Mouse (Mus musculus) intestine, embryonic 14.5 days (tissue): ENCODE data around the gene Tbc1d1. TPM values are rescaled to one million over a fixed set of nuclear protein-coding genes. Genes with fewer than 3 reads are reported as not detected.

Experiments
- ATAC-seq: fragments of 200-750 bp; cut with Nextera tagmentation; replicated peaks from 2 replicates; pipeline ENCODE4 v1.8.0; 2017; ENCODE audit warnings: low read depth, moderate number of reproducible peaks, moderate TSS enrichment, moderate library complexity; ENCODE audit not compliant: low FRiP score, low TSS enrichment
- DNase-seq: peaks from one replicate; pipeline ENCODE4 v3.0.0-alpha.2; 2018; ENCODE audit warnings: low spot score
- H3K27ac ChIP-seq: fragments of 300-500 bp; sonication (generic); 2 replicates; pipeline ENCODE4 v1.5.1; 2014; ENCODE audit warnings: low read depth, mild to moderate bottlenecking, control low read depth
- H3K27me3 ChIP-seq: fragments of 300-500 bp; sonication (generic); replicated peaks from 2 replicates; pipeline ENCODE4 v1.6.1; 2014; ENCODE audit warnings: low read length, control low read depth; ENCODE audit not compliant: control insufficient read depth, insufficient read depth
- H3K36me3 ChIP-seq: fragments of 300-500 bp; sonication (generic); 2 replicates; pipeline ENCODE4 v1.6.1; 2014; ENCODE audit warnings: low read length, control low read depth; ENCODE audit not compliant: control insufficient read depth, insufficient read depth
- H3K4me1 ChIP-seq: fragments of 300-500 bp; sonication (generic); replicated peaks from 2 replicates; pipeline ENCODE4 v1.6.1; 2014; ENCODE audit warnings: low read length, control low read depth, mixed read lengths; ENCODE audit not compliant: control insufficient read depth, insufficient read depth
- H3K4me2 ChIP-seq: fragments of 300-500 bp; sonication (generic); 2 replicates; pipeline ENCODE4 v1.6.1; 2014; ENCODE audit warnings: low read length
- H3K4me3 ChIP-seq: fragments of 300-500 bp; sonication (generic); 2 replicates; pipeline ENCODE4 v1.5.1; 2014; ENCODE audit warnings: low read depth, low read length, control low read depth, mixed read lengths
- H3K9ac ChIP-seq: fragments of 300-500 bp; sonication (generic); 2 replicates; pipeline ENCODE4 v1.6.1; 2014; ENCODE audit warnings: mild to moderate bottlenecking, low read length
- H3K9me3 ChIP-seq: fragments of 300-500 bp; sonication (generic); 2 replicates; pipeline ENCODE4 v1.6.1; 2016; ENCODE audit warnings: low read length, control low read depth; ENCODE audit not compliant: control insufficient read depth
- WGBS: fragments of 180-500 bp; shearing (Covaris S2); extraction: QIAGEN DNeasy Blood & Tissue Kit; methylation state at CpG from one replicate; pipeline ENCODE4 v1.1.7; 2014; 5-methylcytosine and 5-hydroxymethylcytosine counted together
- polyA plus RNA-seq: library from polyadenylated mRNA; unstranded; fragments of >200 nt; fragmentation: Nextera tagmentation; extraction: Ambion mirVana; gene quantifications from 2 replicates; pipeline ENCODE4 v1.2.1, GENCODE M21; 2014

Tbc1d1 gene
- polyA plus RNA-seq, 1 experiment from 2014 or later, result 41.3 TPM

DNA sequence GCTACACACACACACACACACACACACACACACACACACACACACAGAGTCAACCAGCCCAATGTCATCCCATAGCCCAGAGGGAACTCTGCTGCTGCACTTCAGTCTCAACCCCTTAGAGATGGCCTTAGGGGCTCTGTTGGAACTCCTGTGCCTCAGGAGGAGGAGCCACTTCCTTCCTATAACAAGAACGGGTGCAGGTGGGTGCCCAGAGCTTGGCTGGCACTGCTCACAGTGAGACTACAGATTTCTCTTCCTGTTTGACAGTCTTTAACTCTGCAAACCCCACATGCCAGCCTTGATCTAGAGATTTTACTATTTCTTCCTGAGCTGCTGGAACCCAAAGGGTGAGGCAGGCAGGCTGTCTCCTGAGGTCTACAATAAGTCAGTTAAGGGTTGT, 1.8 kb downstream of the Tbc1d1 start:
- H3K9ac ChIP-seq, result no peak overlapping the region
- H3K9me3 ChIP-seq, result no peaks in the 10 kb centered on the region
- WGBS, result 65% methylated on average over 1 of the region's 1 CpGs
- no peaks in the 10 kb centered on the region for H3K36me3 ChIP-seq
- no peak for ATAC-seq
- peaks cover 22% of the 10 kb centered on the region for H3K4me1 ChIP-seq
- no peak overlapping the region for H3K4me3 ChIP-seq
- H3K27me3 ChIP-seq, result 0 out of 2 replicates have a peak, but pooled peaks cover 3% of the 10 kb centered on the region
- H3K27ac ChIP-seq, result no peak overlapping the region
- DNase-seq, result no peak
- 0 out of 2 replicates have a peak overlapping the region, but pooled peaks have one; percentile 2 for H3K4me2 ChIP-seq

DNA sequence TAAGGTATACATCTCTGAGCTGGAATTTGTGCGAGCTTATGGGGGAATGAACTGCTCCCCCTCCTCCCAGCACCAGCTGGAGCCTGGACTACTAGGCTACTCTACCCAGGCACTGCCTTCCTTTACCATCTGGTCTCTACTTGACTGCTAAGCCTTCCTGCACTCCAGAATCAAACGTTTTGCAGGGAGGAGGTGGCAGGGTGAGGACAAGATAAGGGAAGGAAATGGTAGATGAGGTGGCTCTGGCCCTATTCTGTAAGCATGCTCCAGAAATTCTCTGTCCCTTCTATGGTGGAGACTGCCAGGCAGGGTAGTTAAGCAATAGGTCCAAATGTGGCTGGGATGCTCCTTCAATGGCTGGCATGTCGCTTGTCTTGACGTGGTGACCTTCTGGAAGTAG, 2.4 kb downstream of the Tbc1d1 start:
- no peak for ATAC-seq
- WGBS, result 41% methylated on average over 4 of the region's 4 CpGs
- no peaks in the 10 kb centered on the region for H3K9me3 ChIP-seq
- no peak overlapping the region for H3K27ac ChIP-seq
- no peaks in the 10 kb centered on the region for H3K36me3 ChIP-seq
- 0 out of 2 replicates have a peak overlapping the region, but pooled peaks have one; percentile 86 for H3K4me3 ChIP-seq
- DNase-seq, result no peak
- H3K9ac ChIP-seq, result no peak overlapping the region
- H3K4me2 ChIP-seq, result peak overlapping the region; percentile 99; the same call in 1 of the 2 replicates
- 0 out of 2 replicates have a peak, but pooled peaks cover 3% of the 10 kb centered on the region for H3K27me3 ChIP-seq
- peaks cover 22% of the 10 kb centered on the region for H3K4me1 ChIP-seq

DNA sequence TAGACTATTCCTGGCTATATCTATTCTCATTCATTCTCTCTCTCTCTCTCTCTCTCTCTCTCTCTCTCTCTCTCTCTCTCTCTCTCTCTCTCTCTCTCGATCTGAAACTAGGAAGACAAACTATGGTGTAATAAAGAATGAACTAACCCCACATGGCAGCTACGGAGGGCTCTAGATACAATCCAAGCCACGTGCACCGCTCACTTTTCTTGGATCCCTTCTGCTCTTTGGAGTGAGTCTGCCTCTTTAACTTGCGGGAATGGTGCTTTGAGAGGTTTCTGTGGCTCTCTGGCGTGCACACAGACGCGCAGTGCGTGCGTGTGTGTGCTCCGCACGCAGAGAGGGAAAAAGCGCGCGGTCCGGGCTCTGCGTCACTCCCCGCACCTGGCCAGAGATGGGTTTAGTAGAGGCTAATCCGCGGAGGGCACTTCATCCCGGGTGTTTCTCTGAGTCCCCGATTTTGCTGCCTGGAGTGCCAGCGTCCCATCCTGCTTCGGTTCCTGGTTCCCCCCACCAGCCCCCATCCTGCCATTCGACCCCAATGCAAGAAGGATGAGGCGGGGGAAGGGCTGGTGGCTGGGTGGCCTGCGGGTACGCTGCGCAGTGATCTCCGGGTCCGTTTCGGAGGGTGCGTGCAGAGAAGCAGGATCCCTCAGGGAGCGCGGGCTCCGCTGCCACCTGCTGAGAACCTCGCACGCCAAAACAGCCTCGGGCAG, 3.1 kb downstream of the Tbc1d1 start:
- peak overlapping the region; percentile 99 for H3K4me2 ChIP-seq
- H3K27ac ChIP-seq, result peak overlapping the region; percentile 54; the same call in 1 of the 2 replicates
- no peaks in the 10 kb centered on the region for H3K9me3 ChIP-seq
- DNase-seq, result no peak
- under 1% methylated on average over 37 of the region's 39 CpGs for WGBS
- H3K9ac ChIP-seq, result peak overlapping the region; percentile 58
- H3K4me3 ChIP-seq, result peak overlapping the region; percentile 86
- H3K27me3 ChIP-seq, result 0 out of 2 replicates have a peak, but pooled peaks cover 3% of the 10 kb centered on the region
- H3K36me3 ChIP-seq, result no peaks in the 10 kb centered on the region
- ATAC-seq, result peak; percentile 33
- peaks cover 22% of the 10 kb centered on the region for H3K4me1 ChIP-seq

DNA sequence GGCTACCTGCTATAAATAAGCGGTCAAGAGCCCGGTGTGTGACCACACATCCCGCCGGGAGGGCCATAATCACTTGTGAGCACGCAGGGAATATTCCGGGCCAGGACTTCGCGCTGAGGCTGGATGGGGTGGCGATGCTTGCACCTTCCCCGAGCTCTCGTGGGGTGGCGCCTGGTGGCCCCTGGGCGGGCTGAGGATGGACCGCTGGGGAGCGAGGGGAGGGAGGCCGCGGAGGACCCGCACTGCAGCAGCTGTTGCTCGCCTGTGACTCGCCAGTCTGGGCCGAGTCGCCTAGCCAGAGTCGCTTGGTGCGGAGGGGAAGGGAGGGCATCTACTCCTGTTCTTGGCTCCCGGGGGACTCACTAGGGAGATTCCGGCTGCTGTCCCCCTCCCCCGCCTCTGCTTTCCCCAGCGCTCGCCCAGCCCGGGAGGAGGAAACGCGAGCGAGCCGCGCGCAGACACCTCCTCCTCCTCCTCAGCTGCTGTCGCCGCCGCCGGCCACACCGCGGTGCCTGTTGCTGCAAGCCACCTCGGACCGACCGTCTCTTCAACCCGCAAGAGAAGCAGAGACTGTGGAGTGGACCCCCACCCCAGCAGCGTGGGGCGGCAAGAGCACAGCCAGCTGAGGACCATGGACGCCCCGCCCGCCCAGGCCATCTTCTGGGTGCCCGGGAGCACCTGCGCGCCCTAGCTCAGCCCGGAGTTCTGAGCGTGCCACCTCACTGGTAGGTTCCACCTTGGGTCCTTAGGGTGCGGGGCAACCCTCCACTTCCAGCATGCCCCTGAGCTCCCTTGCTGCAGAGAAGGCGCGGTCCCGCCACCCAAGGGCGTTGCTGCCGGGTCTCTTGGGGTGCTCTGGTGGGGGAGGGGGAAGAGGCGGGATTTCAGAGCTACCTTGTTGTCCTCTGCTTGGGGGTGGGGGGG, 3.9 kb downstream of the Tbc1d1 start:
- Histone ChIP-seq H3K4me1 (peaks cover 22% of the 10 kb centered on the region), H3K4me2 (peak overlapping the region; percentile 99), H3K27me3 (0 out of 2 replicates have a peak, but pooled peaks cover 3% of the 10 kb centered on the region), H3K4me3 (peak overlapping the region; percentile 86), H3K27ac (peak overlapping the region; percentile 54; the same call in 1 of the 2 replicates), H3K9ac (peak overlapping the region; percentile 58), H3K36me3 (no peaks in the 10 kb centered on the region), H3K9me3 (no peaks in the 10 kb centered on the region)
- WGBS, result under 1% methylated on average over 48 of the region's 63 CpGs
- DNase-seq (peak; percentile 90), ATAC-seq (peak; percentile 64)

DNA sequence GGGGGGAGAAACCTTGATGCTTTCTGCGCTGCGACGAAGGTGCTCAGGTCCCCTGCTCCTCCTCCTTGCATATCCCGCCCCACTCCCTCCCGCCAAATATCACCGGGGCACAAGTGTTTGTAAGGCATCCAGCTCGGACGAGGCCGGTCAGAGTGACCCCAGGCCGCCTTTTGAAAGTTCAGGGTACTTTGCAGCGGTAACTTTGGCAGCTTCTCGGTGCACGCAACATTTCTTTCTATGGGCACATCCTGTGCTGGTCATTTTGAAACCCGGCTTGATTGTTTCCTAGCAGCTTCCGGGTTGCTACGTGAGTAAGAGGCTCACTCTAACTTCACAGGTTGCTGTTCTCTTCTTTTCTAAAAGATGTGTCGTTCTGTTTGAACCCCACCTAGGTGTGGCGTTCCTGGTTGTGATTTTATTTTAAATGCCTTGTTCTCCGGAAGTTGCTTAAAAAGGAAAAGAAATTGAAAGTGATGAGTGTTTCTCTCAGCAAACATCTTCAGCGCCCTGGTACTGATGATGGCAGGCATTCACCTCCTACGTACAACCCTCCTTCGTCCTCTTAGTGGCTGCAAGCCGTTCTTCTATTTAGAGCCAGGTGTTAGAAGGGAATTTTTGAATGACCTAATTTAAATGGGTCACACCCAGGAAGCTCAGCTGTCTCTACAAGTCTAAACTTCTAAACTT, 4.7 kb downstream of the Tbc1d1 start:
- Histone ChIP-seq H3K4me3 (peak overlapping the region; percentile 86), H3K4me1 (peaks cover 16% of the 10 kb centered on the region), H3K9ac (peak overlapping the region; percentile 58), H3K27me3 (0 out of 2 replicates have a peak, but pooled peaks cover 3% of the 10 kb centered on the region), H3K27ac (no peak overlapping the region), H3K4me2 (peak overlapping the region; percentile 99), H3K9me3 (no peaks in the 10 kb centered on the region), H3K36me3 (no peaks in the 10 kb centered on the region)
- 1% methylated on average over 23 of the region's 23 CpGs for WGBS
- DNase-seq (peak; percentile 69), ATAC-seq (peak; percentile 1; the same call in 1 of the 2 replicates)

DNA sequence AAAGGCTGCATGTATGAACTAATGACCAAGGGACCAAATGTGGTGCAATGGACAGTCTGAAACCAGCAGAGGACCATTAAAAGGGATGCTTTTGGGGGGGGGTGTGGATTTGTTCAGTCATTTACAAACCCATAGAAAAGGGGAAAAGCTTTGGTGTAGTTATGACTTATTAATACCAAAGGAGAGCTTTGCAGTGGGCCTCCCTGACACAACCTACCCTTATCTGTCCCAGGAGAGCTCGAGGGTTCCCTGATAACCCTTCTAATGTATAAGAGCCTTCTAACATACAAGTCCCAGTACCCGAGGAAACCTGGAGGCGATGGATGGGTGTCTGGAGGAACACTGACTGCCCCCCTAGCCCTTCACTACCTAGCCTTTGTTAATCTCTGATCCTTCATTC, 5.8 kb downstream of the Tbc1d1 start:
- Histone ChIP-seq H3K4me2 (peak overlapping the region; percentile 99), H3K36me3 (no peaks in the 10 kb centered on the region), H3K27ac (no peak overlapping the region), H3K9me3 (no peaks in the 10 kb centered on the region), H3K9ac (no peak overlapping the region), H3K4me3 (no peak overlapping the region), H3K4me1 (peaks cover 9% of the 10 kb centered on the region), H3K27me3 (0 out of 2 replicates have a peak, but pooled peaks cover 3% of the 10 kb centered on the region)
- DNase-seq (no peak), ATAC-seq (no peak)
- WGBS, result 73% methylated on average over 3 of the region's 3 CpGs

DNA sequence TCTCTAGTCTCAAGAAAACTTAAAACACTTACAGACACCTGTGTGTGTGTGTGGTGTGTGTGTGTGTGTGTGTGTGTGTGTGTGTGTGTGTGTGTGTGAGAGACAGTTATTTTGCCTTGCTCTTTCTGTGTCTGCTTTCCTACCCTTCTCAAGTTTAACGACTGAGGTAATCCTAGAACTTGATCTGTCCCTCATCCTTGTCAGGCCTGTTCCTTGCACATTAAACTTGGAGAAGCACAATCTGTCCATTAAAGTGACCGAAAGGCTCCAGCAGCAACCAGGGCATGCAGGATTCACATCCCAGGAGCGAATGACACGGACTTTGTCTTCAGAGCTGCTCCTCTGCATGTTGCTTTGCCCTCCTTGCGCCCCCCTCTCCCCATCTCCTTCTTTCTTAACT, 6.5 kb downstream of the Tbc1d1 start:
- H3K4me2 ChIP-seq, result no peak overlapping the region
- no peak overlapping the region for H3K4me3 ChIP-seq
- peaks cover 9% of the 10 kb centered on the region for H3K4me1 ChIP-seq
- no peak for DNase-seq
- ATAC-seq, result no peak
- no peak overlapping the region for H3K27ac ChIP-seq
- WGBS, result 85% methylated on average over 5 of the region's 5 CpGs
- H3K9me3 ChIP-seq, result no peaks in the 10 kb centered on the region
- H3K27me3 ChIP-seq, result 0 out of 2 replicates have a peak, but pooled peaks cover 3% of the 10 kb centered on the region
- no peak overlapping the region for H3K9ac ChIP-seq
- H3K36me3 ChIP-seq, result no peaks in the 10 kb centered on the region

DNA sequence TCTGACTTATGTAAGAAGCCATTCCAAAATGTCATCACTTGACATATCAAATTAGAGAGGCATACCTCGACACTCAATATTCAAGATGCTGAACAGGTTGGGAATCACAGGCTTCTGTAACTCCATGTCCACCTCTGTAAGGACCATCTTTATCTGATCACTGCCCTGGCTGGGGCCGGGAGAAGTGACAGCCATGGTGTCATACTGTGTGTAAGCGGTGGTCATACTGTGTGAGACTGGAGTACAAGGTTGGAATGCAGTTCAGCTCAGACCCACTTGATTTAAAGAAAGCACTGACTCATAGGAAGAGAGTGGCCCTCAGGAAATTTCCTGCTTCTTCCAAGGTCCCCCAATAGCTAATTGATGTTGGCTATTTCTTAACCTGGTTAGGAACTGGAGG, 8.3 kb downstream of the Tbc1d1 start:
- H3K27ac ChIP-seq, result no peak overlapping the region
- WGBS, result 93% methylated on average over 3 of the region's 3 CpGs
- H3K9ac ChIP-seq, result no peak overlapping the region
- no peak overlapping the region for H3K4me2 ChIP-seq
- DNase-seq (no peak), ATAC-seq (no peak)
- H3K4me1 ChIP-seq, result peaks cover 5% of the 10 kb centered on the region
- H3K9me3 ChIP-seq, result no peaks in the 10 kb centered on the region
- no peaks in the 10 kb centered on the region for H3K27me3 ChIP-seq
- H3K4me3 ChIP-seq, result no peak overlapping the region
- no peaks in the 10 kb centered on the region for H3K36me3 ChIP-seq
